ENCODE assay signal across 22 mouse cellular contexts in genomic region chr3:123341049-123341448, GRCm38 (mm10). TPM values are rescaled to one million over a fixed set of nuclear protein-coding genes. Genes with fewer than 3 reads are reported as not detected.
DNase-seq lines count a peak whose midpoint lies in the region; ATAC-seq lines count a peak whose summit lies in the region.
"Had no signal": no experiment of that assay in that cellular context is flagged by ENCODE, and none has a peak within 500 bp of the region (broad histone marks: within the 10 kb centered on the region; RNA-seq: fewer than 3 reads in every experiment).

No protein-coding gene starts in this region.

- no peaks in the 10 kb centered on the region for H3K9me3 ChIP-seq in heart, embryonic 13.5 days
- no peaks in the 10 kb centered on the region for H3K9me3 ChIP-seq in heart, embryonic 11.5 days (replicated peaks; ENCODE audit: control insufficient read depth, low read length)
- H3K9me3 ChIP-seq in midbrain, embryonic 14.5 days (ENCODE audit: control insufficient read depth, low read length): no peaks in the 10 kb centered on the region
- H3K9me3 ChIP-seq in midbrain, embryonic 13.5 days: no peaks in the 10 kb centered on the region
- H3K9me3 ChIP-seq: embryonic facial prominence, embryonic 13.5 days; embryonic facial prominence, embryonic 15.5 days; forebrain, embryonic 10.5 days; forebrain, embryonic 12.5 days had no signal

- DNase-seq in heart, adult 11 months: peak; percentile 21
- no peak for DNase-seq in heart, adult 9 months (ENCODE audit: low spot score in 2 of 2)
- DNase-seq in midbrain, embryonic 14.5 days: no peak
- DNase-seq: adrenal gland, adult 2 months; adrenal gland, postnatal 10 days; adrenal gland, postnatal 25 days; cerebellum, adult 11 months; cerebellum, adult 18-20 months; cerebellum, adult 8-10 months; cerebellum, adult 9-11 months; cerebellum, postnatal 14 days; cerebellum, postnatal 36 days; embryo, embryonic 11 days had no signal

- no peak overlapping the region for H3K4me3 ChIP-seq in heart, embryonic 13.5 days
- no peak overlapping the region for H3K4me3 ChIP-seq in heart, embryonic 11.5 days (ENCODE audit: low read depth, low read length)
- H3K4me3 ChIP-seq in midbrain, embryonic 14.5 days (replicated peaks; ENCODE audit: low read depth, low read length): no peak overlapping the region
- H3K4me3 ChIP-seq in midbrain, embryonic 13.5 days (replicated peaks): no peak overlapping the region
- H3K4me3 ChIP-seq: embryonic facial prominence, embryonic 13.5 days; embryonic facial prominence, embryonic 15.5 days; erythroblast, embryonic 14.5 days; forebrain, embryonic 10.5 days; forebrain, embryonic 12.5 days had no signal

- H3K27me3 ChIP-seq in heart, embryonic 13.5 days (replicated peaks): no peaks in the 10 kb centered on the region
- H3K27me3 ChIP-seq in heart, embryonic 11.5 days (ENCODE audit: control insufficient read depth, insufficient read depth, low read length): no peaks in the 10 kb centered on the region
- H3K27me3 ChIP-seq in midbrain, embryonic 14.5 days (ENCODE audit: control insufficient read depth, insufficient read depth, low read length): no peaks in the 10 kb centered on the region
- H3K27me3 ChIP-seq in midbrain, embryonic 13.5 days: no peaks in the 10 kb centered on the region
- H3K27me3 ChIP-seq: embryonic facial prominence, embryonic 13.5 days; embryonic facial prominence, embryonic 15.5 days; forebrain, embryonic 12.5 days had no signal

- H3K4me1 ChIP-seq in heart, embryonic 13.5 days: peaks cover 14% of the 10 kb centered on the region
- no peaks in the 10 kb centered on the region for H3K4me1 ChIP-seq in heart, embryonic 11.5 days (ENCODE audit: control insufficient read depth, insufficient read depth, low read length)
- no peaks in the 10 kb centered on the region for H3K4me1 ChIP-seq in midbrain, embryonic 14.5 days (ENCODE audit: control insufficient read depth, insufficient read depth, low read length)
- no peaks in the 10 kb centered on the region for H3K4me1 ChIP-seq in midbrain, embryonic 13.5 days (replicated peaks)
- H3K4me1 ChIP-seq: embryonic facial prominence, embryonic 15.5 days; forebrain, embryonic 10.5 days; forebrain, embryonic 12.5 days had no signal

- ATAC-seq in heart, embryonic 13.5 days (ENCODE audit: extremely low read depth, insufficient number of reproducible peaks, low FRiP score, low TSS enrichment): peak; percentile 46; the same call in 1 of the 2 replicates
- ATAC-seq in heart, embryonic 11.5 days (replicated peaks; ENCODE audit: insufficient number of reproducible peaks, low FRiP score, low TSS enrichment): no peak
- peak; percentile 55; the same call in 1 of the 2 replicates for ATAC-seq in midbrain, embryonic 14.5 days (ENCODE audit: low FRiP score, low TSS enrichment)
- no peak for ATAC-seq in midbrain, embryonic 13.5 days
- ATAC-seq: forebrain, embryonic 16.5 days had no signal

- H3K27ac ChIP-seq in heart, embryonic 13.5 days (replicated peaks): no peak overlapping the region
- no peak overlapping the region for H3K27ac ChIP-seq in heart, embryonic 11.5 days (ENCODE audit: low read depth, low read length)
- H3K27ac ChIP-seq in midbrain, embryonic 14.5 days (replicated peaks; ENCODE audit: low read depth, low read length): no peak overlapping the region
- no peak overlapping the region for H3K27ac ChIP-seq in midbrain, embryonic 13.5 days
- H3K27ac ChIP-seq: embryonic facial prominence, embryonic 13.5 days; embryonic facial prominence, embryonic 15.5 days; forebrain, embryonic 10.5 days; forebrain, embryonic 12.5 days had no signal

- no peak overlapping the region for H3K4me2 ChIP-seq in heart, embryonic 13.5 days
- no peak overlapping the region for H3K4me2 ChIP-seq in heart, embryonic 11.5 days
- H3K4me2 ChIP-seq in midbrain, embryonic 14.5 days (ENCODE audit: low read length): no peak overlapping the region
- H3K4me2 ChIP-seq in midbrain, embryonic 13.5 days (replicated peaks): no peak overlapping the region
- H3K4me2 ChIP-seq: embryonic facial prominence, embryonic 13.5 days; embryonic facial prominence, embryonic 15.5 days; forebrain, embryonic 12.5 days had no signal

- H3K36me3 ChIP-seq in heart, embryonic 13.5 days: peaks cover 87% of the 10 kb centered on the region
- H3K36me3 ChIP-seq in heart, embryonic 11.5 days (ENCODE audit: control insufficient read depth, insufficient read depth, low read length): peaks cover 8% of the 10 kb centered on the region
- no peaks in the 10 kb centered on the region for H3K36me3 ChIP-seq in midbrain, embryonic 14.5 days (ENCODE audit: control insufficient read depth, insufficient read depth, low read length)
- H3K36me3 ChIP-seq in midbrain, embryonic 13.5 days: no peaks in the 10 kb centered on the region
- H3K36me3 ChIP-seq: forebrain, embryonic 10.5 days; forebrain, embryonic 12.5 days had no signal

- no peak overlapping the region for H3K9ac ChIP-seq in heart, embryonic 13.5 days
- no peak overlapping the region for H3K9ac ChIP-seq in heart, embryonic 11.5 days (ENCODE audit: low read depth, low read length)
- no peak overlapping the region for H3K9ac ChIP-seq in midbrain, embryonic 14.5 days (replicated peaks; ENCODE audit: low read length)
- H3K9ac ChIP-seq in midbrain, embryonic 13.5 days (replicated peaks): no peak overlapping the region
- H3K9ac ChIP-seq: embryonic facial prominence, embryonic 13.5 days; embryonic facial prominence, embryonic 15.5 days; forebrain, embryonic 12.5 days had no signal

- 78% methylated on average over 2 of the region's 2 CpGs for WGBS in heart, embryonic 13.5 days
- WGBS in heart, embryonic 11.5 days (ENCODE audit: insufficient replicate concordance): 76% methylated on average over 2 of the region's 2 CpGs
- 74% methylated on average over 2 of the region's 2 CpGs for WGBS in midbrain, embryonic 14.5 days
- 77% methylated on average over 2 of the region's 2 CpGs for WGBS in midbrain, embryonic 13.5 days

RNA-seq across cellular contexts. Expression of gene Mettl14, which starts 44.9 kb away (rescaled TPM):
- polyA plus RNA-seq in heart, embryonic 13.5 days (2015; fragmentation: Nextera tagmentation; extraction: Ambion mirVana): 17.9 and 18.8 TPM in 2 replicates
- polyA plus RNA-seq in heart, embryonic 11.5 days (2014; fragmentation: Nextera tagmentation; extraction: Ambion mirVana): 17.9 and 22.4 TPM in 2 replicates
- 14.6 and 20.4 TPM in 2 replicates for polyA plus RNA-seq in midbrain, embryonic 14.5 days (2014; fragmentation: Nextera tagmentation; extraction: Ambion mirVana)
- polyA plus RNA-seq in midbrain, embryonic 13.5 days (2015; fragmentation: Nextera tagmentation; extraction: Ambion mirVana): 28.3 and 29.5 TPM in 2 replicates

Comparison
In these comparisons a context has a peak if more than half of its experiments do, and no peak if none do; other contexts are left out.
1. ATAC-seq: peak in heart, embryonic 13.5 days (single experiment) and midbrain, embryonic 14.5 days (single experiment); none in heart, embryonic 11.5 days (single experiment) and midbrain, embryonic 13.5 days (single experiment).